Mouse (Mus musculus): ENCODE data around the gene Lrg1. TPM values are rescaled to one million over a fixed set of nuclear protein-coding genes. Genes with fewer than 3 reads are reported as not detected.

Lrg1 gene
- total and polyA plus RNA-seq, 3 experiments: not detected

- no peaks in the 10 kb centered on the region for H3K27me3 ChIP-seq (ENCODE audit: insufficient read depth, low read length)
- no peaks in the 10 kb centered on the region for H3K9me3 ChIP-seq (replicated peaks)
- no peaks in the 10 kb centered on the region for H3K4me1 ChIP-seq (ENCODE audit: insufficient read depth, low read depth, low read length)
- ATAC-seq (ENCODE audit: extremely low read depth, insufficient number of reproducible peaks, low FRiP score, poor library complexity, severe bottlenecking): no peak
- DNase-seq (ENCODE audit: low spot score): no peak
- peaks cover 74% of the 10 kb centered on the region for H3K36me3 ChIP-seq (replicated peaks)
- H3K4me3 ChIP-seq (ENCODE audit: low read depth, low read length): no peak overlapping the region
- TF ChIP-seq TAL1 (conservative IDR thresholded peaks at IDR 0.05; ENCODE audit: low read depth, low read length) (no peak), CTCF (IDR thresholded peaks at IDR 0.05; ENCODE audit: low read depth, low read length) (no peak), GATA2 (IDR thresholded peaks at IDR 0.05; ENCODE audit: borderline replicate concordance, low read depth, low read length) (no peak), GATA1 (IDR thresholded peaks at IDR 0.05; ENCODE audit: borderline replicate concordance, low read length) (no peak), POLR2AphosphoS5 (IDR thresholded peaks at IDR 0.05; ENCODE audit: insufficient replicate concordance, low read depth, low read length) (no peak)
These were observed 18.9 kb downstream of the Lrg1 start for GRCm38 (mm10) chr17:56102927-56103326.

DNA sequence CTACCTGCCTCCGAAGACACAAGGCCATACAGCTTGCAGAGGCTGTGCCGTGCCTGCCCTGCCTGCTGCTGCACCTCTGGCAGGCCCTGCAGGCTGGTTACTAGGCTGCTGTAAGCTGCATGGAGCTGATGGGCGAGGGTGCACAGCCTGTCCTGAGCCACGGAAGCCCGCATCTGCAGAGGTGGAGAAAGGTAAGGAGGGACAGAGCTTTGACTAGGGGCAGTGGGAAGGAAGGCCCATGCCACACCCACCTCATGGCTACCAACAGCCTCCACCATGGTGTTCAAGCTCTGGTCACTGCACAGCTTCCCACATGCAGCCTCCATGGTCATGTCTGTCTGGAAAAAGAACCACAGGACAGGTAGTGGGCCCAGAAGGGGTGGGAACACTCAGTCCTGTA lies 19.6 kb downstream of the Lrg1 start:
- H3K4me1 ChIP-seq (ENCODE audit: insufficient read depth, low read depth, low read length): no peaks in the 10 kb centered on the region
- peaks cover 74% of the 10 kb centered on the region for H3K36me3 ChIP-seq (replicated peaks)

GRCm38 (mm10) chr17:56100811-56101210 lies 21.0 kb downstream of the Lrg1 start:
- Histone ChIP-seq H3K9me3 (replicated peaks) (no peaks in the 10 kb centered on the region), H3K27me3 (ENCODE audit: insufficient read depth, low read length) (no peaks in the 10 kb centered on the region), H3K4me1 (ENCODE audit: insufficient read depth, low read depth, low read length) (no peaks in the 10 kb centered on the region), H3K36me3 (replicated peaks) (peaks cover 83% of the 10 kb centered on the region), H3K4me3 (ENCODE audit: low read depth, low read length) (no peak overlapping the region)
- no peak for DNase-seq (ENCODE audit: low spot score)
- no peak for TF ChIP-seq GATA1 (IDR thresholded peaks at IDR 0.05; ENCODE audit: borderline replicate concordance, low read length)
- no peak for TF ChIP-seq CTCF (IDR thresholded peaks at IDR 0.05; ENCODE audit: low read depth, low read length)
- no peak for TF ChIP-seq TAL1 (conservative IDR thresholded peaks at IDR 0.05; ENCODE audit: low read depth, low read length)
- no peak for TF ChIP-seq GATA2 (IDR thresholded peaks at IDR 0.05; ENCODE audit: borderline replicate concordance, low read depth, low read length)
- no peak for TF ChIP-seq POLR2AphosphoS5 (IDR thresholded peaks at IDR 0.05; ENCODE audit: insufficient replicate concordance, low read depth, low read length)
- ATAC-seq (ENCODE audit: extremely low read depth, insufficient number of reproducible peaks, low FRiP score, poor library complexity, severe bottlenecking): no peak

More for the DNA sequence above, 19.6 kb downstream of the Lrg1 start:
- Histone ChIP-seq H3K4me3 (ENCODE audit: low read depth, low read length) (no peak overlapping the region), H3K27me3 (ENCODE audit: insufficient read depth, low read length) (no peaks in the 10 kb centered on the region), H3K9me3 (replicated peaks) (no peaks in the 10 kb centered on the region)
- ATAC-seq (ENCODE audit: extremely low read depth, insufficient number of reproducible peaks, low FRiP score, poor library complexity, severe bottlenecking) (no peak), DNase-seq (ENCODE audit: low spot score) (no peak)
- TF ChIP-seq GATA1 (IDR thresholded peaks at IDR 0.05; ENCODE audit: borderline replicate concordance, low read length) (no peak), POLR2AphosphoS5 (IDR thresholded peaks at IDR 0.05; ENCODE audit: insufficient replicate concordance, low read depth, low read length) (no peak), CTCF (IDR thresholded peaks at IDR 0.05; ENCODE audit: low read depth, low read length) (no peak), GATA2 (IDR thresholded peaks at IDR 0.05; ENCODE audit: borderline replicate concordance, low read depth, low read length) (no peak), TAL1 (conservative IDR thresholded peaks at IDR 0.05; ENCODE audit: low read depth, low read length) (no peak)

DNA sequence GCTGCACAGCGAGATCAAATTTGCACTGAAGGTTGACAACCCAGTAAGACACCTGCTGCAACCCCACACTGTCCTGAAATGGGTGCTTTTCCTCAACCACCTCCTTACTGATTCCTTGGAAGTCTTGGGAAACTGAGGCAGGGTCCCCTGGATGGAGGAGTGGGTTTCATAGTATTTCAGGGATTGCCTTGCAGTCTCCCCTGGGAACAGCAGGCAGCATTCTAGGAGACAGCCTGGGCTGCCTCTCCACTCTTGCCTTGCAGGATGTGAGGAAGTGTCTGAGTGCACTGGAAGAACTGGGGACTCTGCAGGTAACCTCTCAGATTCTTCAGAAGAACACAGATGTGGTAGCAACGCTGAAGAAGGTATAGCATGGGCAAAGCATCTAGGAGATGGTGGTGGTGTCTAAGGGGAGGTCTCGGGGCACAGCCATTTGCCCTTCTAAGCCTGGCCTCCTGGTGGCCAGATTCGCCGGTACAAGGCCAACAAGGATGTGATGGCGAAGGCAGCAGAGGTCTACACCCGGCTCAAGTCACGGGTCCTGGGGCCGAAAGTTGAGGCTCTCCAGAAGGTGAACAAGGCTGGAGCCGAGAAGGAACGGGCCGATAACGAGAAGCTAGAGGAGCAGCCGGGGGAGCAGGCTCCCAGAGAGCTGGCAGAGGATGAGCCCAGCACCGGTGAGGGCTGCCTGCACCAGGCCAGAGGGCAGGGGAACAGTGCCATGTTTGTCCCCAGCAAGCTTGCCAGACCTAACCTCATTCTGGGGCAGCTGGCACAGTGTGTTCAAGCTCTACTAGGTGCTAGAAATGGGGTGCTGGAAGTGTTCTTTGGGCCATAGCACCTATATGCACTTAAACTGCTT lies 22.9 kb downstream of the Lrg1 start:
- H3K4me1 ChIP-seq (ENCODE audit: insufficient read depth, low read depth, low read length): no peaks in the 10 kb centered on the region

DNA sequence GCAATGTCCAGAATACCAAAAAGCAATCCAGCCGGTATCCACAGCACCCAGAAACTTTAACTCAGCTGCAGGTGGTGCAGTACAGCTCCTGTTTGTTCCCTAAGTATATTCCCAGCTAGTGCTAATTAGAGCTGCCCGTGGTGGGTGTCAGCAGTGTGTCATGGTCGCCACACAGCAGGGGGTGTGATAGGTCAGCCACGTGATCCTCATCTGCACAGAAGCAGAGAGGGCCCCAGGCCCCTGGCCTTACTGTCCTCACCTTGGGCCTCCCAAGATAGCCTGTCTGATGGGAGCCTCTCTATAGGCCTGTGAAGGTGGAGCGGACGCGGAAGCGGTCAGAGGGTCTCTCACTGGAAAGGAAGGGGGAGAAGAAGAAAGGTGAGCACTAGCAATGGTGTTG lies 23.6 kb downstream of the Lrg1 start:
- DNase-seq (ENCODE audit: low spot score): no peak
- H3K4me1 ChIP-seq (ENCODE audit: insufficient read depth, low read depth, low read length): no peaks in the 10 kb centered on the region
- peaks cover 97% of the 10 kb centered on the region for H3K36me3 ChIP-seq (replicated peaks)
- no peak overlapping the region for H3K4me3 ChIP-seq (ENCODE audit: low read depth, low read length)
- TF ChIP-seq GATA2 (IDR thresholded peaks at IDR 0.05; ENCODE audit: borderline replicate concordance, low read depth, low read length): no peak
- no peak for TF ChIP-seq GATA1 (IDR thresholded peaks at IDR 0.05; ENCODE audit: borderline replicate concordance, low read length)
- TF ChIP-seq TAL1 (conservative IDR thresholded peaks at IDR 0.05; ENCODE audit: low read depth, low read length): no peak
- TF ChIP-seq POLR2AphosphoS5 (IDR thresholded peaks at IDR 0.05; ENCODE audit: insufficient replicate concordance, low read depth, low read length): no peak
- TF ChIP-seq CTCF (IDR thresholded peaks at IDR 0.05; ENCODE audit: low read depth, low read length): no peak
- no peaks in the 10 kb centered on the region for H3K27me3 ChIP-seq (ENCODE audit: insufficient read depth, low read length)
- no peaks in the 10 kb centered on the region for H3K9me3 ChIP-seq (replicated peaks)
- ATAC-seq (ENCODE audit: extremely low read depth, insufficient number of reproducible peaks, low FRiP score, poor library complexity, severe bottlenecking): no peak

More for the DNA sequence above, 22.9 kb downstream of the Lrg1 start:
- Histone ChIP-seq H3K9me3 (replicated peaks) (no peaks in the 10 kb centered on the region), H3K4me3 (ENCODE audit: low read depth, low read length) (no peak overlapping the region), H3K27me3 (ENCODE audit: insufficient read depth, low read length) (no peaks in the 10 kb centered on the region), H3K36me3 (replicated peaks) (peaks cover 98% of the 10 kb centered on the region)
- DNase-seq (ENCODE audit: low spot score) (no peak), ATAC-seq (ENCODE audit: extremely low read depth, insufficient number of reproducible peaks, low FRiP score, poor library complexity, severe bottlenecking) (no peak)
- no peak for TF ChIP-seq GATA2 (IDR thresholded peaks at IDR 0.05; ENCODE audit: borderline replicate concordance, low read depth, low read length)
- 0 out of 2 replicates have a peak, but pooled peaks have one; percentile 7 for TF ChIP-seq CTCF (IDR thresholded peaks at IDR 0.05; ENCODE audit: low read depth, low read length)
- no peak for TF ChIP-seq TAL1 (conservative IDR thresholded peaks at IDR 0.05; ENCODE audit: low read depth, low read length)

DNA sequence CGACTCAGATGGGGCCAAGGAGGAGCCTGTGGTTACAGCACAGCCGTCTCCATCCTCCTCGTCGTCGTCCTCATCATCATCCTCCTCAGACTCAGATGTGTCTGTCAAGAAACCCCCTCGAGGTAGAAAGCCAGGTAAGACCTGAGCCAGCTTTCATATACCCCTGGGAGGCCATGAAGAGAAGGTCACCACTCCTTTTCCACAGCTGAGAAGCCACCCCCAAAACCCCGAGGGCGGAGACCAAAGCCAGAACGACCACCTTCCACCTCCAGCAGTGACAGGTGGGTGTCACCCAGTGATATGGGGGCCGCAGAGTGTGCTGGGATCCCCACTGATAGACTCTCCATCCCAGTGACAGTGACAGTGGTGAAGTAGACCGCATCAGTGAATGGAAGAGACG lies 24.9 kb downstream of the Lrg1 start:
- no peaks in the 10 kb centered on the region for H3K27me3 ChIP-seq (ENCODE audit: insufficient read depth, low read length)
- ATAC-seq (ENCODE audit: extremely low read depth, insufficient number of reproducible peaks, low FRiP score, poor library complexity, severe bottlenecking) (no peak), DNase-seq (ENCODE audit: low spot score) (no peak)
- H3K9me3 ChIP-seq (replicated peaks): no peaks in the 10 kb centered on the region
- no peak for TF ChIP-seq GATA1 (IDR thresholded peaks at IDR 0.05; ENCODE audit: borderline replicate concordance, low read length)
- TF ChIP-seq CTCF (IDR thresholded peaks at IDR 0.05; ENCODE audit: low read depth, low read length): no peak
- no peak for TF ChIP-seq GATA2 (IDR thresholded peaks at IDR 0.05; ENCODE audit: borderline replicate concordance, low read depth, low read length)
- TF ChIP-seq POLR2AphosphoS5 (IDR thresholded peaks at IDR 0.05; ENCODE audit: insufficient replicate concordance, low read depth, low read length): no peak
- no peak for TF ChIP-seq TAL1 (conservative IDR thresholded peaks at IDR 0.05; ENCODE audit: low read depth, low read length)
- no peaks in the 10 kb centered on the region for H3K4me1 ChIP-seq (ENCODE audit: insufficient read depth, low read depth, low read length)
- no peak overlapping the region for H3K4me3 ChIP-seq (ENCODE audit: low read depth, low read length)
- H3K36me3 ChIP-seq (replicated peaks): peaks cover 92% of the 10 kb centered on the region
